ENCODE assay signal across 24 mouse cellular contexts in the genomic region with DNA sequence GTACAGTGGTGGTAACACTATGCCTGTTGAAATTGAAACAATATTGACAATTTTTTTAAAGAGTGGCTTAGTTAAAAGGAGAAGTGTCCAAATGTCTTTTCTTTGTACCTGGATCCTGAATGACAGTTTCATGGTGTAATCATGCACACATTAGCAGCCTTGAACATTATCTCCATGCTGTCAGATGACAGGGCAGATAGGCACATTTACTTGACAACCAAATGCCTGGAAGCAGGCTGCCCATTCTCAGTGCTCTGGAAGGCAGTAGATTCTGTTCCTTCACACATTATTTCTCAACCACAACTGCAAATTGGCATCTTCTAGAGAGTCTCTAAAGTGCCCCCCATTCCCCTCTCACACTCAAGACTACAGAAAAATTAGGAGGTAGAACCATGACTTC. TPM values are rescaled to one million over a fixed set of nuclear protein-coding genes. Genes with fewer than 3 reads are reported as not detected.
"Had no signal": no experiment of that assay in that cellular context is flagged by ENCODE, and none has a peak within 500 bp of the region (broad histone marks: within the 10 kb centered on the region; RNA-seq: fewer than 3 reads in every experiment).

No protein-coding gene starts in this region.

- DNase-seq: retina, postnatal 1 day; right cerebral cortex, adult 18-20 months; right cerebral cortex, postnatal 14 days; right cerebral cortex, postnatal 25 days; right cerebral cortex, postnatal 4 days; spleen, adult 18-20 months; thymus, adult 18-20 months; thymus, adult 2 months; thymus, postnatal 14 days; thymus, postnatal 25 days; thymus, postnatal 36 days; thymus, postnatal 4 days had no signal

- H3K4me1 ChIP-seq: neural tube, embryonic 13.5 days; neural tube, embryonic 15.5 days; stomach, embryonic 15.5 days had no signal

- H3K36me3 ChIP-seq: neural tube, embryonic 13.5 days; neural tube, embryonic 15.5 days; stomach, embryonic 15.5 days had no signal

- H3K4me3 ChIP-seq: neural tube, embryonic 13.5 days; neural tube, embryonic 15.5 days; stomach, embryonic 15.5 days had no signal

- H3K27me3 ChIP-seq: neural tube, embryonic 13.5 days; neural tube, embryonic 15.5 days; stomach, embryonic 15.5 days had no signal

- H3K9me3 ChIP-seq: neural tube, embryonic 13.5 days; neural tube, embryonic 15.5 days; stomach, embryonic 15.5 days had no signal

RNA-seq across cellular contexts. Expression of a gene that starts 20.2 kb away (rescaled TPM):
- total RNA-seq: neutrophil, adult 5-6 weeks had no signal
- polyA plus RNA-seq: neural tube, embryonic 13.5 days; neural tube, embryonic 14.5 days; small intestine, adult 2 months; spleen, adult 2 months; stomach, embryonic 14.5 days; stomach, embryonic 15.5 days; stomach, embryonic 16.5 days; stomach, postnatal 0 days; testis, adult 2 months; urinary bladder, adult 2 months had no signal
